Mouse (Mus musculus) neural tube, embryonic 12.5 days (tissue): Measurements from ENCODE around the gene Fcna. TPM values are rescaled to one million over a fixed set of nuclear protein-coding genes. Genes with fewer than 3 reads are reported as not detected.

ENCODE experiments used
- ATAC-seq: fragments of 200-750 bp; cut with Nextera tagmentation; 2 replicates; pipeline ENCODE4 v1.8.0; 2017; ENCODE audit warnings: low read depth, mild to moderate bottlenecking, moderate TSS enrichment, moderate library complexity; ENCODE audit not compliant: low FRiP score
- H3K27ac ChIP-seq: fragments of 300-500 bp; sonication (generic); 2 replicates; pipeline ENCODE4 v1.5.1; 2016
- H3K27me3 ChIP-seq: fragments of 300-500 bp; sonication (generic); replicated peaks from 2 replicates; pipeline ENCODE4 v1.6.1; 2016; ENCODE audit warnings: mild to moderate bottlenecking
- H3K36me3 ChIP-seq: fragments of 300-500 bp; sonication (generic); 2 replicates; pipeline ENCODE4 v1.6.1; 2016; ENCODE audit warnings: mild to moderate bottlenecking
- H3K4me1 ChIP-seq: fragments of 300-500 bp; sonication (generic); 2 replicates; pipeline ENCODE4 v1.6.1; 2016
- H3K4me2 ChIP-seq: fragments of 300-500 bp; sonication (generic); replicated peaks from 2 replicates; pipeline ENCODE4 v1.6.1; 2016; ENCODE audit warnings: mild to moderate bottlenecking
- H3K4me3 ChIP-seq: fragments of 300-500 bp; sonication (generic); 2 replicates; pipeline ENCODE4 v1.5.1; 2016
- H3K9ac ChIP-seq: fragments of 300-500 bp; sonication (generic); 2 replicates; pipeline ENCODE4 v1.6.1; 2016; ENCODE audit warnings: mild to moderate bottlenecking
- H3K9me3 ChIP-seq: fragments of 300-500 bp; sonication (generic); 2 replicates; pipeline ENCODE4 v1.6.1; 2016; ENCODE audit warnings: mild to moderate bottlenecking
- WGBS: fragments of 180-500 bp; shearing (Covaris S2); methylation state at CpG from one replicate; pipeline ENCODE4 v1.1.7; 2016; 5-methylcytosine and 5-hydroxymethylcytosine counted together
- polyA plus RNA-seq: library from polyadenylated mRNA; unstranded; fragments of >200 nt; fragmentation: Nextera tagmentation; extraction: Ambion mirVana; gene quantifications from 2 replicates; pipeline ENCODE4 v1.2.1, GENCODE M21; 2016

Fcna gene
- polyA plus RNA-seq, 1 experiment from 2014 or later, result 1.3 TPM

DNA sequence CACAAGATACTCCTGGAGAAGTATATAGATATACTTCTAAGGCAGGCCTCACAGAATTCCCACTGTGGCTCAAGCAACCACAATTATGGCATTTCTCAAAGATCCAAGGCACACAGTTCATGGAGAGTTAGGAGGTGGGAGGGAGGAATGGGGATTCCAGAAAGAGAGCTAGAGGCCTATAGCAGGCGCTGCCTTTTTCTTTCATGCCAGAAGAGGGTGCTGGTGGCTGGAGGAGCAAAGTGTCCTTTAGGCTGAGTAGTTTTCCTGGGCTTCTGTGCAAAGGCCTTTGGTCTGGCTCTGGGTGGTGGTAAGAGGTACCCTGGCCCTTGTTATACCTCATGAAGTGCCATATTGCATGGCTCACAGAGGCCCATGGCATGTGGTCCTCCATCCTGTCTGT, 6.2 kb upstream of the Fcna start:
- WGBS, result 42% methylated on average over 1 of the region's 1 CpGs

DNA sequence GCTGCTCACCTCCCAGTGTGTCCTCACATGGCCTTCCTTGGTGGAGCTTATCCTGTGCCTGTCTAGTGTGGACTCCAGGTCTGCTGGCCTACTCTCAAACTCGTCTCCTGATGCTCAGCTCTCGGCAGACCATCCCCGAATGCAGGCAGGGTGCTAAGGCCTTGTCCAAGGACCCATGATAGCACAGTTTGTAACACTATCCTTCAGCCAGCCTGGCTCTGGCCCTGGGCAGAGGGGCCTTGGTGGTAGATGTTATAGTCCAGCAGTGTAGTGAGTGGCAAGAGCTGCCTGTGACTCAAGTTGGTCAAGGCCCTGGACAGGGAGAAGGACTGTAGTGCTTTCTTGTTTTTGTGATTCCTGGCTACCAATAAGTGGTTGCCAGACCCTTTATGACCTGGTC, 5.8 kb upstream of the Fcna start:
- Histone ChIP-seq H3K4me3 (no peak overlapping the region), H3K9ac (no peak overlapping the region), H3K27me3 (no peaks in the 10 kb centered on the region), H3K4me2 (no peak overlapping the region), H3K27ac (no peak overlapping the region), H3K9me3 (no peaks in the 10 kb centered on the region), H3K36me3 (no peaks in the 10 kb centered on the region), H3K4me1 (no peaks in the 10 kb centered on the region)
- ATAC-seq, result no peak
- 78% methylated on average over 3 of the region's 3 CpGs for WGBS

More for the DNA sequence above, 6.2 kb upstream of the Fcna start:
- H3K4me1 ChIP-seq, result no peaks in the 10 kb centered on the region
- no peak overlapping the region for H3K27ac ChIP-seq
- H3K36me3 ChIP-seq, result no peaks in the 10 kb centered on the region
- no peak overlapping the region for H3K4me2 ChIP-seq
- H3K27me3 ChIP-seq, result no peaks in the 10 kb centered on the region
- ATAC-seq, result no peak
- H3K4me3 ChIP-seq, result no peak overlapping the region
- H3K9ac ChIP-seq, result no peak overlapping the region
- H3K9me3 ChIP-seq, result no peaks in the 10 kb centered on the region

DNA sequence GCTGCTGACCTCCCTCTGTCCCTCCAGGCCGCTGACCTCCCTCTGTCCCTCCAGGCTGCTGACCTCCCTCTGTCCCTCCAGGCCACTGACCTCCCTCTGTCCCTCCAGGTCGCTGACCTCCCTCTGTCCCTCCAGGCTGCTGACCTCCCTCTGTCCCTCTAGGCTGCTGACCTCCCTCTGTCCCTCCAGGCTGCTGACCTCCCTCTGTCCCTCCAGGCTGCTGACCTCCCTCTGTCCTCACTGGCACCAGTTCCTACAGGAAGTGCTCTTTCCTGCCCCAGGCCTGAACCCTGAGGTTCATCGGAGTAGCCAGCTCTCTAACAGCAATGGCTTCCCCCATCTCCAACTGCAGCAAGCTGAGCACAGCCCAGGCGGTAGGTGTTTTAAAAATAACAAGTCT, 908 bp upstream of the Fcna start:
- Histone ChIP-seq H3K27me3 (no peaks in the 10 kb centered on the region), H3K27ac (no peak overlapping the region), H3K4me2 (no peak overlapping the region), H3K36me3 (no peaks in the 10 kb centered on the region), H3K9ac (no peak overlapping the region), H3K4me1 (no peaks in the 10 kb centered on the region), H3K9me3 (no peaks in the 10 kb centered on the region), H3K4me3 (no peak overlapping the region)
- ATAC-seq, result no peak
- WGBS, result 45% methylated on average over 4 of the region's 4 CpGs

- ATAC-seq, result no peak
- Histone ChIP-seq H3K4me2 (no peak overlapping the region), H3K27ac (no peak overlapping the region), H3K36me3 (no peaks in the 10 kb centered on the region), H3K27me3 (no peaks in the 10 kb centered on the region), H3K4me3 (no peak overlapping the region), H3K9ac (no peak overlapping the region), H3K4me1 (peaks cover 9% of the 10 kb centered on the region; the same call in 1 of the 2 replicates), H3K9me3 (no peaks in the 10 kb centered on the region)
- 53% methylated on average over 5 of the region's 5 CpGs for WGBS
Measured at GRCm38 (mm10) chr2:25625986-25626385, 1.8 kb downstream of the Fcna start.

- peaks cover 12% of the 10 kb centered on the region for H3K4me1 ChIP-seq
Measured at GRCm38 (mm10) chr2:25621229-25622200, 6.3 kb downstream of the Fcna start, which contains the start of gene Tmem141. Gene Tmem141 (minus strand): TSS chr2:25622005.

DNA sequence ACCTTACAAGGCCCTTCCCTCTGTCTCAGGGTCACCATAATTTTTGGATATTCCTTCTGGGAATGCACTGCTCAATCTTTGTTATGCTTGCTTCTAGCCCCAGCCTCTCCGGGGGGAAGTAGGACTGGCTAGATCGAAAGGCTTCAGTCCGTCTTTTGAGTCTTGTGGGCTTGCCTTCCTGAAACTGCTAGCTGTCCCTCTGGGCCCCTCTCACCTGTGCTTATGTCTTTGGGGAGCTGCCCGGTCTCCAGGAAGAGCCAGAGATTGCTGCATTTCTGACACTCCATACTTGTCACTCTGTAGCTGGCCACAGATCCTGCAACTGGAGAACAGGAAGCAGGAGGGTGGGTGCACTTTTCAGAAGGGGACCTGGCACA, 7.0 kb downstream of the Fcna start:
- WGBS, result 87% methylated on average over 4 of the region's 4 CpGs
- peak overlapping the region; percentile 77; the same call in 1 of the 2 replicates for H3K4me2 ChIP-seq

More at GRCm38 (mm10) chr2:25621229-25622200, 6.3 kb downstream of the Fcna start, which contains the start of gene Tmem141:
- peak within 1 kb of the TSS; percentile 46 for H3K4me3 ChIP-seq
- no peaks in the 10 kb centered on the region for H3K36me3 ChIP-seq
- H3K9me3 ChIP-seq, result no peaks in the 10 kb centered on the region
- 5% methylated on average over 34 of the region's 34 CpGs for WGBS
- 0 out of 2 replicates have a peak within 1 kb of the TSS, but pooled peaks have one; percentile 20 for H3K27ac ChIP-seq
- peak; percentile 91 for ATAC-seq
- peak within 1 kb of the TSS; percentile 77 for H3K4me2 ChIP-seq
- H3K9ac ChIP-seq, result peak within 1 kb of the TSS; percentile 63
- H3K27me3 ChIP-seq, result peaks cover 17% of the 10 kb centered on the region

DNA sequence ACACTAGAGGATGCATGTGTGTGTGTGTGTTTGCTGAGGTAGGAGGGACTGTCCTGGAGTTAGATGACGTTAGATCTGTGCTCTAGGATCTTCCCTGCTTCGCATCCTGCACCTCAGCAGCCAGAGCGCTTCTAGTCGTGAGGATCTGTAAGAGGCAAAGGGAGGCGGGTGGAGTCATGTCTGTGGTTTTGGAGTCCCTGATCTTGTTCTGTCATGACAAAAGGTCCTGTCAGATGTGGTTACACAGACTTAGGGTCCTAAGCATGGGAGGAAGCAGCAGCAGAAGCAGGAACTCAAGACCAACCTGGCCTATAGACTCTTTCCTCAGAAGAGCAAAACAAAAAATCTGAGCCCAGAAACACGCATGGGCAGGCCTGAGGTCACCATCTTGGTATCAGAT, 7.4 kb downstream of the Fcna start:
- Histone ChIP-seq H3K27me3 (peaks cover 29% of the 10 kb centered on the region), H3K9me3 (no peaks in the 10 kb centered on the region), H3K4me3 (no peak overlapping the region), H3K27ac (no peak overlapping the region), H3K36me3 (no peaks in the 10 kb centered on the region), H3K4me2 (no peak overlapping the region), H3K9ac (no peak overlapping the region), H3K4me1 (peaks cover 16% of the 10 kb centered on the region)
- WGBS, result 75% methylated on average over 6 of the region's 6 CpGs
- no peak for ATAC-seq

More for the DNA sequence above, 7.0 kb downstream of the Fcna start:
- H3K36me3 ChIP-seq, result no peaks in the 10 kb centered on the region
- ATAC-seq, result no peak
- no peaks in the 10 kb centered on the region for H3K9me3 ChIP-seq
- peaks cover 24% of the 10 kb centered on the region for H3K27me3 ChIP-seq
- H3K9ac ChIP-seq, result no peak overlapping the region
- peaks cover 16% of the 10 kb centered on the region for H3K4me1 ChIP-seq
- H3K4me3 ChIP-seq, result no peak overlapping the region
- H3K27ac ChIP-seq, result no peak overlapping the region

GRCm38 (mm10) chr2:25617578-25617977, 10.3 kb downstream of the Fcna start, which contains the start of gene Ccdc183:
Gene Ccdc183 (minus strand): TSS chr2:25617678.
- no peaks in the 10 kb centered on the region for H3K9me3 ChIP-seq
- peaks cover 16% of the 10 kb centered on the region for H3K4me1 ChIP-seq
- H3K4me2 ChIP-seq, result 0 out of 2 replicates have a peak within 1 kb of the TSS, but pooled peaks have one; percentile 24
- peaks cover 40% of the 10 kb centered on the region for H3K27me3 ChIP-seq
- no peak within 1 kb of the TSS for H3K4me3 ChIP-seq
- 82% methylated on average over 3 of the region's 3 CpGs for WGBS
- H3K9ac ChIP-seq, result 0 out of 2 replicates have a peak within 1 kb of the TSS, but pooled peaks have one; percentile 6
- ATAC-seq, result no peak
- no peaks in the 10 kb centered on the region for H3K36me3 ChIP-seq
- no peak within 1 kb of the TSS for H3K27ac ChIP-seq

DNA sequence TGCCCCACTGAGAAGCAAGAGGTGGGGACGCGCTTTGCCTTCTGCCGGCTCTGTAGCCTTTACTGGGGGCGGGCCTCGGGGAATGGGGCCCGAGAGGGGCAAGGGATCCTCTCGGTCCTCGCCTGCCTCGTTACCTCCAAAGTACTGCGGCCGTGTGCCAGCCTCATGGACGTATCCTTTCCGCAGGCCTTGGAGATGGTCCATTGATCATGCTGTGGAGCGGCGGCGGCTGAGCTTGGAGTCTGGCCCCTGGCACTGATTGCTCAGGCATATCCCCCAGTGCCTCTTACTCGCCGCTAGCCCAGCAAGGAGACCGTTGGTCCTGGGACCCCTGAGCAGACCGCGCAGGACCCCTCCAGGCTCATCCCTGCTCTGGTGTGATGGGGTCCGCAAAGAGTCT, 11.4 kb downstream of the Fcna start:
- H3K4me3 ChIP-seq, result no peak overlapping the region
- 0 out of 2 replicates have a peak overlapping the region, but pooled peaks have one; percentile 24 for H3K4me2 ChIP-seq
- no peaks in the 10 kb centered on the region for H3K36me3 ChIP-seq
- H3K27ac ChIP-seq, result no peak overlapping the region
- ATAC-seq, result no peak
- H3K27me3 ChIP-seq, result peaks cover 40% of the 10 kb centered on the region
- no peaks in the 10 kb centered on the region for H3K9me3 ChIP-seq
- WGBS, result 25% methylated on average over 22 of the region's 22 CpGs
- H3K9ac ChIP-seq, result 0 out of 2 replicates have a peak overlapping the region, but pooled peaks have one; percentile 6
- H3K4me1 ChIP-seq, result peaks cover 11% of the 10 kb centered on the region

GRCm38 (mm10) chr2:25608671-25609070, 19.2 kb downstream of the Fcna start:
- Histone ChIP-seq H3K4me2 (peak overlapping the region; percentile 74), H3K36me3 (no peaks in the 10 kb centered on the region), H3K4me1 (peaks cover 17% of the 10 kb centered on the region), H3K27me3 (no peaks in the 10 kb centered on the region), H3K9ac (peak overlapping the region; percentile 98; the same call in 1 of the 2 replicates), H3K9me3 (no peaks in the 10 kb centered on the region), H3K27ac (no peak overlapping the region), H3K4me3 (peak overlapping the region; percentile 98)
- peak; percentile 19; the same call in 1 of the 2 replicates for ATAC-seq
- WGBS, result 74% methylated on average over 10 of the region's 10 CpGs

- Histone ChIP-seq H3K27ac (peak within 1 kb of the TSS; percentile 86), H3K4me1 (peaks cover 17% of the 10 kb centered on the region), H3K4me3 (peak within 1 kb of the TSS; percentile 98), H3K9ac (peak within 1 kb of the TSS; percentile 98), H3K27me3 (no peaks in the 10 kb centered on the region), H3K4me2 (peak within 1 kb of the TSS; percentile 74), H3K36me3 (no peaks in the 10 kb centered on the region), H3K9me3 (no peaks in the 10 kb centered on the region)
- peak; percentile 93 for ATAC-seq
- under 1% methylated on average over 80 of the region's 80 CpGs for WGBS
Measured at GRCm38 (mm10) chr2:25607761-25608622, 19.8 kb downstream of the Fcna start, which contains the start of gene Rabl6. Gene Rabl6 (minus strand): TSS chr2:25608521.
